Mouse (Mus musculus): ENCODE results near the gene Eif4e3.

- TF ChIP-seq EP300 (IDR thresholded peaks at IDR 0.05; ENCODE audit: low read depth) (no peak), CTCF (IDR thresholded peaks at IDR 0.05; ENCODE audit: low read depth) (no peak)
Measured at GRCm38 (mm10) chr6:99631637-99632036, 34.9 kb downstream of the Eif4e3 start.
